Mouse (Mus musculus) lung, embryonic 15.5 days (tissue): ENCODE results near the gene Agap2. TPM values are rescaled to one million over a fixed set of nuclear protein-coding genes. Genes with fewer than 3 reads are reported as not detected.
"Not testable (repeated sequence)": the region's sequence is repeated elsewhere in the genome, so short reads cannot be mapped to it uniquely, and the experiment has no call there.

Experiments used
- ATAC-seq: fragments of 200-750 bp; cut with Nextera tagmentation; 2 replicates; pipeline ENCODE4 v1.8.0; 2017; ENCODE audit warnings: moderate number of reproducible peaks, borderline replicate concordance; ENCODE audit not compliant: low FRiP score, low TSS enrichment; ENCODE audit errors: extremely low read depth
- H3K27ac ChIP-seq: fragments of 300-500 bp; sonication (generic); 2 replicates; pipeline ENCODE4 v1.5.1; 2015; ENCODE audit warnings: moderate library complexity, mild to moderate bottlenecking, inconsistent platforms
- H3K27me3 ChIP-seq: fragments of 300-500 bp; sonication (generic); 2 replicates; pipeline ENCODE4 v1.6.1; 2015; ENCODE audit warnings: inconsistent platforms
- H3K36me3 ChIP-seq: fragments of 300-500 bp; sonication (generic); 2 replicates; pipeline ENCODE4 v1.6.1; 2015; ENCODE audit warnings: inconsistent platforms
- H3K4me1 ChIP-seq: fragments of 300-500 bp; sonication (generic); 2 replicates; pipeline ENCODE4 v1.6.1; 2015; ENCODE audit warnings: inconsistent platforms
- H3K4me2 ChIP-seq: fragments of 300-500 bp; sonication (generic); 2 replicates; pipeline ENCODE4 v1.6.1; 2015; ENCODE audit warnings: inconsistent platforms, mild to moderate bottlenecking, moderate library complexity
- H3K4me3 ChIP-seq: fragments of 300-500 bp; sonication (generic); 2 replicates; pipeline ENCODE4 v1.5.1; 2015; ENCODE audit warnings: mild to moderate bottlenecking, inconsistent platforms
- H3K9ac ChIP-seq: fragments of 300-500 bp; sonication (generic); 2 replicates; pipeline ENCODE4 v1.6.1; 2015; ENCODE audit warnings: inconsistent platforms
- H3K9me3 ChIP-seq: fragments of 300-500 bp; sonication (generic); 2 replicates; pipeline ENCODE4 v1.6.1; 2016; ENCODE audit warnings: inconsistent platforms
- WGBS: fragments of 180-500 bp; shearing (Covaris S2); methylation state at CpG from one replicate; pipeline ENCODE4 v1.1.7; 2015; 5-methylcytosine and 5-hydroxymethylcytosine counted together
- polyA plus RNA-seq: library from polyadenylated mRNA; unstranded; fragments of >200 nt; fragmentation: Nextera tagmentation; extraction: Ambion mirVana; gene quantifications from 2 replicates; pipeline ENCODE4 v1.2.1, GENCODE M21; 2015

Agap2 gene
- polyA plus RNA-seq, 1 experiment from 2014 or later, result 0.07 TPM

GRCm38 (mm10) chr10:127059968-127060916, 14.8 kb upstream of the Agap2 start, which contains the start of gene March9:
March9 (minus strand) TSS chr10:127060184.
- peak within 1 kb of the TSS; percentile 27 for H3K27ac ChIP-seq
- peaks cover 21% of the 10 kb centered on the region for H3K36me3 ChIP-seq
- peak within 1 kb of the TSS; percentile 68 for H3K9ac ChIP-seq
- H3K4me1 ChIP-seq, result peaks cover 29% of the 10 kb centered on the region; the same call in 1 of the 2 replicates
- H3K4me3 ChIP-seq, result peak within 1 kb of the TSS; percentile 72
- ATAC-seq, result 0 out of 2 replicates have a peak, but pooled peaks have one; percentile 24
- H3K27me3 ChIP-seq, result peaks cover 31% of the 10 kb centered on the region
- WGBS, result under 1% methylated on average over 51 of the region's 72 CpGs
- H3K4me2 ChIP-seq, result peak within 1 kb of the TSS; percentile 98
- H3K9me3 ChIP-seq, result no peaks in the 10 kb centered on the region

- no peak overlapping the region for H3K27ac ChIP-seq
- H3K9me3 ChIP-seq, result no peaks in the 10 kb centered on the region
- 44% methylated on average over 5 of the region's 5 CpGs for WGBS
- no peak overlapping the region for H3K9ac ChIP-seq
- H3K27me3 ChIP-seq, result peaks cover 31% of the 10 kb centered on the region
- no peak for ATAC-seq
- H3K36me3 ChIP-seq, result peaks cover 24% of the 10 kb centered on the region
- H3K4me3 ChIP-seq, result no peak overlapping the region
- no peak overlapping the region for H3K4me2 ChIP-seq
- peaks cover 30% of the 10 kb centered on the region; the same call in 1 of the 2 replicates for H3K4me1 ChIP-seq
Observed at GRCm38 (mm10) chr10:127061085-127061484, 14.0 kb upstream of the Agap2 start.

GRCm38 (mm10) chr10:127061513-127061912, 13.6 kb upstream of the Agap2 start:
- Histone ChIP-seq H3K9me3 (no peaks in the 10 kb centered on the region), H3K4me3 (no peak overlapping the region), H3K4me1 (peaks cover 30% of the 10 kb centered on the region; the same call in 1 of the 2 replicates), H3K27me3 (peaks cover 31% of the 10 kb centered on the region), H3K9ac (no peak overlapping the region), H3K27ac (no peak overlapping the region), H3K36me3 (peaks cover 24% of the 10 kb centered on the region), H3K4me2 (no peak overlapping the region)
- ATAC-seq, result no peak
- WGBS, result 70% methylated on average over 2 of the region's 2 CpGs

GRCm38 (mm10) chr10:127062101-127062500, 13.0 kb upstream of the Agap2 start:
- peaks cover 31% of the 10 kb centered on the region for H3K27me3 ChIP-seq
- H3K9ac ChIP-seq, result not testable (repeated sequence)
- H3K4me1 ChIP-seq, result peaks cover 30% of the 10 kb centered on the region; the same call in 1 of the 2 replicates

GRCm38 (mm10) chr10:127062503-127062902, 12.6 kb upstream of the Agap2 start:
- 68% methylated on average over 5 of the region's 5 CpGs for WGBS
- peaks cover 31% of the 10 kb centered on the region for H3K27me3 ChIP-seq
- H3K9me3 ChIP-seq, result no peaks in the 10 kb centered on the region
- no peak overlapping the region for H3K4me3 ChIP-seq
- H3K36me3 ChIP-seq, result peaks cover 28% of the 10 kb centered on the region
- no peak for ATAC-seq
- H3K4me1 ChIP-seq, result peaks cover 30% of the 10 kb centered on the region; the same call in 1 of the 2 replicates
- no peak overlapping the region for H3K9ac ChIP-seq
- no peak overlapping the region for H3K27ac ChIP-seq
- peak overlapping the region; percentile 68; the same call in 1 of the 2 replicates for H3K4me2 ChIP-seq

More at GRCm38 (mm10) chr10:127062101-127062500, 13.0 kb upstream of the Agap2 start:
- peaks cover 28% of the 10 kb centered on the region for H3K36me3 ChIP-seq
- H3K4me3 ChIP-seq, ATAC-seq, H3K9me3 ChIP-seq, H3K27ac ChIP-seq, H3K4me2 ChIP-seq: not testable (repeated sequence)
- WGBS, result 82% methylated on average over 4 of the region's 4 CpGs

GRCm38 (mm10) chr10:127063239-127063872, 11.7 kb upstream of the Agap2 start, which contains the start of gene Cdk4:
Cdk4 (plus strand) TSS chr10:127063534.
- H3K4me2 ChIP-seq, result peak within 1 kb of the TSS; percentile 68
- H3K4me1 ChIP-seq, result peaks cover 34% of the 10 kb centered on the region
- H3K27ac ChIP-seq, result peak within 1 kb of the TSS; percentile 87
- peak within 1 kb of the TSS; percentile 97 for H3K9ac ChIP-seq
- WGBS, result under 1% methylated on average over 46 of the region's 46 CpGs
- no peaks in the 10 kb centered on the region for H3K9me3 ChIP-seq
- peaks cover 31% of the 10 kb centered on the region for H3K27me3 ChIP-seq
- peaks cover 36% of the 10 kb centered on the region for H3K36me3 ChIP-seq
- peak within 1 kb of the TSS; percentile 85 for H3K4me3 ChIP-seq
- peak; percentile 93 for ATAC-seq

- Histone ChIP-seq H3K36me3 (peaks cover 39% of the 10 kb centered on the region), H3K4me3 (peak overlapping the region; percentile 85), H3K27me3 (peaks cover 26% of the 10 kb centered on the region), H3K9me3 (no peaks in the 10 kb centered on the region), H3K27ac (peak overlapping the region; percentile 87), H3K4me1 (peaks cover 34% of the 10 kb centered on the region), H3K9ac (peak overlapping the region; percentile 97), H3K4me2 (peak overlapping the region; percentile 68)
- 6% methylated on average over 37 of the region's 37 CpGs for WGBS
- ATAC-seq, result no peak
Observed at GRCm38 (mm10) chr10:127063913-127064870, 10.9 kb upstream of the Agap2 start.

- Histone ChIP-seq H3K27me3 (peaks cover 11% of the 10 kb centered on the region), H3K4me1 (peaks cover 28% of the 10 kb centered on the region), H3K27ac (no peak overlapping the region), H3K9me3 (no peaks in the 10 kb centered on the region), H3K4me3 (no peak overlapping the region), H3K9ac (no peak overlapping the region), H3K36me3 (peaks cover 39% of the 10 kb centered on the region), H3K4me2 (no peak overlapping the region)
- ATAC-seq, result no peak
- WGBS, result 73% methylated on average over 9 of the region's 9 CpGs
Observed at GRCm38 (mm10) chr10:127065981-127066380, 9.1 kb upstream of the Agap2 start.

GRCm38 (mm10) chr10:127066519-127067018, 8.5 kb upstream of the Agap2 start:
- Histone ChIP-seq H3K9ac (no peak overlapping the region), H3K9me3 (no peaks in the 10 kb centered on the region), H3K4me3 (no peak overlapping the region), H3K27ac (no peak overlapping the region), H3K4me2 (no peak overlapping the region), H3K27me3 (peaks cover 5% of the 10 kb centered on the region; the same call in 1 of the 2 replicates), H3K36me3 (peaks cover 39% of the 10 kb centered on the region), H3K4me1 (peaks cover 33% of the 10 kb centered on the region)
- 90% methylated on average over 14 of the region's 14 CpGs for WGBS
- ATAC-seq, result no peak

- H3K4me2 ChIP-seq, result peak overlapping the region; percentile 83
- H3K9ac ChIP-seq, result peak overlapping the region; percentile 58
- H3K9me3 ChIP-seq, result no peaks in the 10 kb centered on the region
- 0 out of 2 replicates have a peak overlapping the region, but pooled peaks have one; percentile 90 for H3K27ac ChIP-seq
- ATAC-seq, result no peak
- H3K4me3 ChIP-seq, result peak overlapping the region; percentile 57
- H3K36me3 ChIP-seq, result peaks cover 39% of the 10 kb centered on the region
- 62% methylated on average over 9 of the region's 9 CpGs for WGBS
- H3K27me3 ChIP-seq, result no peaks in the 10 kb centered on the region
- H3K4me1 ChIP-seq, result peaks cover 29% of the 10 kb centered on the region
Observed at GRCm38 (mm10) chr10:127068360-127069038, 6.6 kb upstream of the Agap2 start.
